Mouse (Mus musculus) ZHBTc4 (cell line): ENCODE measurements at regions not wholly inside any gene's neighbourhood (a gene's known extent, or its start where the extent isn't known, plus 50 kb on each side); places are given as distances from the start of the nearest gene placed in this dataset.

Experiments used
- DNase-seq: peaks from one replicate; pipeline ENCODE4 v3.0.0-alpha.2; 2011; ENCODE audit warnings: low read depth, low spot score

GRCm38 (mm10) chr9:30523852-30524251, 96.9 kb downstream of the Snx19 start:
- DNase-seq = no peak

DNA sequence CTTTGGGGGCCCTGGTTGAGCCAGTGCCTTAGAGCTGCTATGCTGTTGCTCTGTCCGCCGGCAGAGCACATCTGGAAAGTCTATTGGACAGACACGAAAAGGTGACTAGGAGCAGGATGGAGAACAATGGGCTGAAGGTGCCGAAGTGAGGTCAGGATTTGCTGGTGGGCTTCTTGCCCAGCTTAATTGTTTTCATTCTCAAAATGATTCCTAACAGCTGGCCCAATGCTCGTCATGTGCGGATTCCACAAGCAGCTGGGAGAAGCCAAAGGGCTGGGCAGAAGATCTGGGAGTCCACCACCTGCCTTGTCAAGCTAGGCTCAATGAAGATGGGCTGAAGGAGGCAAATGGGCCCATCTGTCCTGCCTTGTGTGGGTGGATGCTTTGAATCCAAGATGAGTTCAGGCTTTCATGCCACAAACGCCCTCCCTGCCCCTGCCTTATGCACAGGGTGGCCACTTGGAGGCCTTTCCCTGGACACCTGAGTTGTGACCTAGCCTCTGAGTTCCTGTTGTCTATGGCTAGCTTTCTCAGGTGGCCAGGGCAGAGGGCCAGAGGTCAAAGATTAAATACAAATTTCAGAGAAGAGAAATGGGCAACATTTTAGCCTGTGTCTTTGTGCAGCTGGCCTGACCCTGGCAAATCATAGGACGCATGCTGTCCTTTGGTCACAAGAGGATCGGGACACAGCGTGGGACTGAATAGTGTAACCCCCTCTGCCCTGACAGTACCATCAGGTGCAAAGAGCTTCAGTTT, 95.9 kb downstream of the Snx19 start:
- no peak for DNase-seq

- DNase-seq = no peak
These were observed 94.8 kb downstream of the Snx19 start for GRCm38 (mm10) chr9:30521556-30522240.

DNA sequence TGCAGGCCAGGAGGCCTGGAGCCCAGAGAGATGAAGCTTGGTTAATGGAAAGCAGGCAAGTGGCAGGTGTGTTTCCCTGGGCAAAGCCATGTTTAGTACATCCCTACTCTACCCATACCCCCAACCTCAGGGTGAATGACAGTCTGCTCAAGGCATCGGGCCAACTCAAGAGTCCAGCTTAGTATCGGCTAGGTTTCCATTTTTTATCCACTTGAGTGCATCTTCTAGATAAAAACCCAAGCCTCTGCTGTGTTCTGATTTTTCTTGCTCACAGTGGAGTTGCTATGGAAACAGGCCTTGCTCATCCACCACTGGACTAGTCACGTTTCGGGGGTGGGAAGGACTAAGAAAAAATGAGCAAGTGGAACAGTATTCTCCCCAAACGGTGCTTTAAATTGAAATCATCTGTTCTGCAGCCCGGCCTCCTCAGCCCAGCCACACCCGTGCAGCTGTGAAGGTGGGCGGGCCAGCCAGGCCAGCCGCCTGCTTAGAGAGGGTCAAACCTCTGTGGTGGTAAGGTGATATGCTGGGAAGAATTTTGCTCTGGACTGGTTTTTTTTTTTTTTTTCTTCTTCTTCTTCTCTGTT, 94.0 kb downstream of the Snx19 start:
- DNase-seq = peak; percentile 15

- no peak for DNase-seq
These were observed 93.2 kb downstream of the Snx19 start for GRCm38 (mm10) chr9:30520116-30520515.

DNA sequence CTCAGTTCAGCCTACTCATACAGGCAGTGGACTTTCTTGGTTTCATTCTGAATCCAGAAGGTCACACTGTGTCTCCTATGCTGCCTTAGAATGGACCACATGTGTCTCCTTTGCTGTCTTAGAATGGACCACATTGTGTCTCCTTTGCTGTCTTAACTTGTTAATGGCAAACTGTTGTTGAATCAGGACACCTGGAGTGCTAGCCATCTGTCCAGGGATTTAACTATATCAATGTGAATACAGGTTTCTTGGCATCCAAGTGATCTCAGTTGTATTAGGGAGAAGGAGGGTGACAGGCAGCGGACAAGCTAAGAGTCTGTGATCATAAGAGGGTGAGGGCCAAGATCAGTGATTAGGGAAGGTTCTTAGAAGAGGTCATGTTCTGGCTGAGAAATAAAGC, 92.3 kb downstream of the Snx19 start:
- peak; percentile 10 for DNase-seq
